Mouse (Mus musculus): ENCODE results near the gene Pde10a. TPM values are rescaled to one million over a fixed set of nuclear protein-coding genes. Genes with fewer than 3 reads are reported as not detected.
"Not testable (repeated sequence)": the region's sequence is repeated elsewhere in the genome, so short reads cannot be mapped to it uniquely, and the experiment has no call there.

Gene Pde10a
- total RNA-seq, 2 experiments from 2014 or later = 33.0 to 117 TPM

- peak in 1 of 2 experiments; percentile 23 for DNase-seq (ENCODE audit: low spot score in 2 of 2)
Measured at GRCm38 (mm10) chr17:8639703-8640380, 114.7 kb downstream of the Pde10a start.

GRCm38 (mm10) chr17:8640741-8641480, 115.7 kb downstream of the Pde10a start:
- peak in 1 of 2 experiments; percentile 15 for DNase-seq (ENCODE audit: low spot score in 2 of 2)

GRCm38 (mm10) chr17:8641491-8641890, 116.3 kb downstream of the Pde10a start:
- DNase-seq (ENCODE audit: low spot score in 2 of 2) = peak in 1 of 2 experiments; percentile 14

DNA sequence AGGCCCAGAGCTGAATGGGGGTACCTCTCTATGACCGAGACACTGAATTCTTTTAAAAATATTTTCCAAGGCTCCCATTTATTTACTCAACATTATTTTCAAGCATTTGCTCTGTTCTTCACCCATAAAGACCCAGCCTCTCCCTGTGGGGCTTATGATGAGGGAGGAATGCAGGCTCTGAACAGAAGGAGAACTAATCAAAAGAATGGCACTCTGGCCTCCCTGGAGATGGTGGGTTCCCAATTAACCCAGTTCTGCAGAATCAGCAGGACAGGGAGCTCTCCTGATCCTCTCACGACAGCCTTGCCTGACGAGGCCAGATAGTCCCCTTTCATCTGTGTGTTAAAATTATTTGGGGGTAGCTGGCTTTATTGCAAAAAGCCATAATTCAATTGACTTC, 117.2 kb downstream of the Pde10a start:
- DNase-seq (ENCODE audit: low spot score in 2 of 2) = peak in 1 of 2 experiments; percentile 13

DNA sequence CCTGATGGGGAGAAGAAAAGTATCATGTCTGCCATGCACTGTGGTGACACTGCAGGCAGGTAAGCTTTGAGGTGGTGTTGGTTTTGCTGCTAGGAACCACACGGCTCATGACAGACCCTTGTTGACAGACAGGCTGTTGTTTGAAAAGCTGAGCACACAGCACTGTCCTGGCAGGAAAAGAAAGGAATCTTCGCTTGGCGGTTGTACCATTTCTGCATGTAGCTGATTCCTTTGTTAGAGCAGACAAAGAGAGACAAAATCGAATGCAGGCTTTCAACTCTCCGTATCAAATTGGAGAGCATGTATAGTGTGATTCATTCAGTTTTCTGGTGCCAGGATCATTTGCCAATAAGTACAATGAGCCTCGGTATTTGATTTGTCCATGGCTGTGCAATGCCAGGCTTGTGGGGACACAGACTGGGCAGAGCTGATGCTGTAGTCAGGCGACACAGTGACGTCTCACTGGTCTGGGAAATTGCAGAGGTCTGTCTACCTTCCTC, 122.2 kb downstream of the Pde10a start:
- no peak for DNase-seq (ENCODE audit: low spot score in 2 of 2)

GRCm38 (mm10) chr17:8648310-8648709, 123.1 kb downstream of the Pde10a start:
- peak; percentile 54 to 75 for DNase-seq (ENCODE audit: low spot score in 2 of 2)

DNA sequence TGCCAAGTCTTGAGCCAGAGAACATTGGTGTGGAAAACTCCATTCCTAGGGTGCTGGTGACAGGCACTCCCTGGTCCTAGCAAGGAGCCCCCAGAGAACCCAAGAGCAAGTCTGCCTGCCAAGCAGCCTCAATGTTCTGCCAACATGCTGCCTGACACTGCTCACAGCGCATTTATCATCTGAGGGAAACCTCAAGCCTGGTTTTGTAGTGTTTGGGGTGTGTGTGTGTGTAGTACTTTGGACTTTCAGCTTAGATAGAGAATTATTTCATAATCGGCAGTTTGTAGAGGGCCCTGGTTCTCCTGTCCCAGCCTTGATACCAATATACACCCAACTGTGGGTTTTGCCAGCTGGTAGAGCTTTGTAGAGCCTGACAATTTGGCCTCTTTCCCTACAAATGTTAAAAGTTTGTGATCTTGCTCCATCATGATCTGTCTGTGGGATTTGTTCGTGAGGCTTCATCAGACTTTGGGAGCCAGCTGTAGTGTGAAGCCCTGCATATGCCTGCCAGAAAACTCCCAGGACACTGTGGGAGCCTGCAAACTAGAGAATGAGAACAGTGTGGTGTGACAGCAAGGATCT, 127.6 kb downstream of the Pde10a start:
- DNase-seq (ENCODE audit: low spot score in 2 of 2) = no peak

- DNase-seq (ENCODE audit: low spot score in 2 of 2) = no peak
Measured at GRCm38 (mm10) chr17:8657661-8658060, 132.5 kb downstream of the Pde10a start.

- DNase-seq (ENCODE audit: low spot score in 2 of 2) = no peak
Measured at GRCm38 (mm10) chr17:8658751-8659454, 133.7 kb downstream of the Pde10a start.

DNA sequence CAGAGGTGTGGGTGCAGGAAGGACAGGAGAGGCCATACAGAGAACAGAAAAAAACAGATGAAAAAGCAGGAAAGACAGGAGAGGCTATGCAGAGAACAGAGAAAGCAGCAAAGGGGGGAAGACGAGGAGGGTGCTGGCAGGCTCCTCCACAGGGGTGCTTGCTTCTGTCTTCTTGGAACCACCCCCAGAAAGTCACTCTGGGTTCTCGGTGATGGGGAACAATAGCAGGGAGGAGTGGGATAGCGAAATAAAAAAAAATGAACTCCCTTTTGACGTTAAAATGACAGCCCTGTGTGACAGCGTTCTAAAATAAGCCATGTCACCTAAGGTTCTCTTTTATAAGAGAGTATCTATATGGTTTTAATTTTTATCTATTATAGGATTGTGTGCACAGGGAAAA, 141.7 kb downstream of the Pde10a start:
- no peak for DNase-seq (ENCODE audit: low spot score in 2 of 2)

DNA sequence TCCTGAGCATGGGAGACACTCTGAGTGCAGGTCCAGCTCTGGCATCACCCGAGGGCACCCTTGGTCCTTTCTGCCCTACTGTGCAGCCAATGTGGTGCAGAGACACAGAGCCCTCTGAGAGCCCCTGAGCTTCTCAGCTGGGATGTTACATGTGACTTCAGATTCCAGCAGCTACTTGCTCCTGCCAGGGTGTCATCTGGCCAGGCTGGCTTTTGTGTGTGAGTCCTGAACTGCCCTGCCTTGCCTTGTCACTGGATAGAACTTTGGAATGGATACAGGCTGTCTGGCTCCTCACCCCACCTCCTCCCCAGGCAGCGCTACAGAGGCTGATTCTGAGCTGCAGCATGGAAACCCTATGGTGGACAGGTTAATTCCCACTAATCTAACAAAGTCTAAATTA, 149.5 kb downstream of the Pde10a start:
- DNase-seq (ENCODE audit: low spot score in 2 of 2) = peak in 1 of 2 experiments; percentile 19

DNA sequence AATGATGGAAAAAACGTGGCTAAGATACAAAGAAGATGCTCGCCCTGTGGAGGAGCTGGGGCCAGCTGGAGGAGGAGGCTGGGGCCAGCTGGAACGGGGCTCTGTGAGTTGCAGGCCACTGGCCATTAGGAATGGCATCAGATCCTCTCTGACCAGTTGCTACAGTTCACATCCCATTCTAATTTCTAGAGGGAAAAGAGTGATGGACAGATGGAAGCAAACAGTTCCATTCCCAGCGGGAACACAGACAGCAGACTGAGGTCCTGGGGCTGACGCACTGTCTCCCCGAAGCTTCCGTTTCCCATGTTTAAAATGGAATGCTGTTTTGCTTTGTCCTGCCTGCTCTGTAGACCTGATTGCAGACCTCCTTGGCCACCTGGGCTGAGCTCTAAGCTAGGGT, 161.2 kb downstream of the Pde10a start:
- DNase-seq (ENCODE audit: low spot score in 2 of 2) = no peak

DNA sequence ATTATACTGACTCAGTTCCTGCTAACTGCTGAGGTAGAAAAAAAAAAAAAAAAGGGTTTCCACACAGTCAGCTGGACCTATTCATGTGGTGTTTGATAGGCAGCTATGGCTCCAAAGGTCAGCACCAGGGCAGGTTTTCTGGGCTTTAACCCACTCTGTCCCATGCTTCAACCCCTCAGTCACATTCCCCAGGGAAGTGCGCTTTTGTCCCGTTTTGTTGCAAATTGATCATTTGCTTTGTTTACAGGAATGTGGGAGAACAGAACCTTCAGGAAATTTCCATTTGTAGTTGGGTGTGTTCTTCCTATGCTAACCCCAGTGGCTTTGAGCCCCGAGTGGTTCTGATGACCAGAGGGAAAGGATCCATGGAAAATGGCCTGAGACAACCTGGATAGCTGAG, 162.9 kb downstream of the Pde10a start:
- DNase-seq (ENCODE audit: low spot score in 2 of 2) = no peak

GRCm38 (mm10) chr17:8698265-8698664, 173.1 kb downstream of the Pde10a start:
- no peak for DNase-seq (ENCODE audit: low spot score in 2 of 2)

GRCm38 (mm10) chr17:8698793-8699192, 173.6 kb downstream of the Pde10a start:
- DNase-seq (ENCODE audit: low spot score in 2 of 2) = no peak

DNA sequence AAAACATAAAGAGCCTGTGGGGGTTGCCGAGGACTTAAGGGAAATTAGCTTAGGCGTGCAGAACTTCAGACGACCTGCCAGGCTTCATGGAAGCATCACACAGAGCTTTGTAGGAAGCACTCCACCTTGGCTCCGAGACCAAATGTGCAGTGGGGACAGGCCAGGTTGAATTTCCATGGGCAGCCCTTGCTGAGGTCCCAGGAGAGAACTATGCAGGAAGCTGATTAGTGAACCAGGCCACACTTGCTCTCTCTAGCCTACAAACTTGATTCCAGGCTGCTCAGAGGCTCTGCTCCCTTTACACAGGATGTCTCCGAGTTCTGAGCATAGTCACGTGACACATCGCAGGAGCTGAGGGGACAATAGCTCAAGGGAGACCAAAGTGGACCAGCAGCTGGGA, 175.9 kb downstream of the Pde10a start:
- DNase-seq (ENCODE audit: low spot score in 2 of 2) = no peak

DNA sequence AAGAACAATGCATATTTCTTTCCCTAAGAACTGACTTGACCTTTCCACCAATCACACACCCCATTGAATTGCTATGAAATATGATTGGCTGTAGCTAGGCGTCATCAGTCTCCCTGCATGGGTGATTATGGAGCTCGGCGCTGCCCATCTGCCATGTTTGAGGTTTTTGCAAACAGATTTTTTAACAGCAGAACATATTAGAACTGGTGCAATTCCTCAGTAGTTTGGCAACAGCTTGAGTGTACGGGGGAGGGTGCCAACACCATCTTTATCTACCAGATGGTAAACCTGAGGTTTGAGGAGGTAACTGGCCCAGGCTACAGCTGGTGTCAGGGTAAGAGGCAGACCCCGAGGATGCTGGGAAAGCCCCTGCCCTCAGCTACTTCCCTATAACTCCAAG, 177.3 kb downstream of the Pde10a start:
- no peak for DNase-seq (ENCODE audit: low spot score in 2 of 2)

DNA sequence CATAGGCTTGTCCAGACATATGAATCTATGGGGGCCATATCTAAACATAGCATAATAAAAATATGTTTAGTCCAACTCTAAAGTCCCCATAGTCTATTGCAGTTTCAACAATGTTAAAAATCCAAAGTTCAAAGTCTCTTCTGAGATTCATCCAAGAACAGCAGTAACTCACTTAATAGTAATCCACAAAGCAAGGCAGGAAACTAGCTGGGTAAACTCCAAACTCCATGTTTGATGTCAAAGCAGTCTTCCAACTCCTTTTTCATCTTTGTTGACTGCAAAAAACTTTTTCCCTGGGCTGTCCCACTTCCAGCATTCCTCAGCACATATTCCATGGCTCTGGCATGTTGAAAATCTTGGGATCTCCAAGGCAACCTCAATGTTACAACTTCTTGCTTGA, 182.8 kb downstream of the Pde10a start:
- DNase-seq (ENCODE audit: low spot score in 2 of 2) = no peak

- DNase-seq (ENCODE audit: low spot score in 2 of 2) = not testable (repeated sequence)
Measured at GRCm38 (mm10) chr17:8712734-8713133, 187.6 kb downstream of the Pde10a start.

DNA sequence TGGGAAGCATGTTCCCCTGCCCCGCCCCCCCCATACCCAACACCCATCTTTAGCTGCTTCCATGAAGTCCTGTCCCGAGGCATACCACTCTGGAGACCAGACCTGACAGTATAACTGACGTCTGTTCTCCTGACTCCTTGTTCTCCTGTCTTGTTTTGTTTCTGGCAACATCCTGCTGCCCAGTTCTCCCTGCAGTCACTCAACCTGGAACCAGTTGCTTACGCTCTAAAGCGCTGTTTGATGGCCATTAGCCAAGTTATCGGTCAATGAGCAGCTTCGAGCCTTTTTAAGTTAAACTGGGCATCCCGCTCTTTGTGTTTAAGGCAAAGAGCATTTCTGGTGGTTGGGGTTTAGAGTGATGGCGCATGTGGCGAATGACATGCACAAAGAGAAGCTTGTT, 195.8 kb downstream of the Pde10a start:
- DNase-seq (ENCODE audit: low spot score in 2 of 2) = no peak

- no peak for DNase-seq (ENCODE audit: low spot score in 2 of 2)
Measured at GRCm38 (mm10) chr17:8724464-8724974, 199.3 kb downstream of the Pde10a start.

Data from adrenal gland, adult 18-20 months (tissue).